Mouse (Mus musculus) brain, embryonic 14.5 days (tissue): Measurements from ENCODE around the gene Nod1. TPM values are rescaled to one million over a fixed set of nuclear protein-coding genes. Genes with fewer than 3 reads are reported as not detected.
A peak's percentile ranks its signal among the peaks of the same experiment; 100 is the strongest.

Experiments
- DNase-seq: peaks from one replicate; pipeline ENCODE4 v3.0.0-alpha.2; 2011; ENCODE audit warnings: low read depth
- CTCF ChIP-seq: fragments of 200-500 bp; IDR thresholded peaks from 2 replicates; pipeline ENCODE4 v1.5.1; 2012; ENCODE audit warnings: inconsistent platforms, mild to moderate bottlenecking, moderate library complexity, borderline replicate concordance; ENCODE audit not compliant: insufficient read depth, insufficient read length; ENCODE audit errors: extremely low read depth
- POLR2A ChIP-seq: fragments of 200-500 bp; IDR thresholded peaks from 2 replicates; pipeline ENCODE4 v1.6.1; 2012; ENCODE audit warnings: mild to moderate bottlenecking, inconsistent platforms, borderline replicate concordance; ENCODE audit not compliant: poor library complexity, insufficient read depth, insufficient read length, severe bottlenecking; ENCODE audit errors: extremely low read depth
- polyA plus RNA-seq: library from polyadenylated mRNA; depleted of rRNA; stranded (reverse); fragments of >200 nt; gene quantifications from 2 replicates; pipeline ENCODE4 v1.2.3, GENCODE M21; 2012

Nod1 gene
- polyA plus RNA-seq, 1 experiment = 3.9 TPM

DNA sequence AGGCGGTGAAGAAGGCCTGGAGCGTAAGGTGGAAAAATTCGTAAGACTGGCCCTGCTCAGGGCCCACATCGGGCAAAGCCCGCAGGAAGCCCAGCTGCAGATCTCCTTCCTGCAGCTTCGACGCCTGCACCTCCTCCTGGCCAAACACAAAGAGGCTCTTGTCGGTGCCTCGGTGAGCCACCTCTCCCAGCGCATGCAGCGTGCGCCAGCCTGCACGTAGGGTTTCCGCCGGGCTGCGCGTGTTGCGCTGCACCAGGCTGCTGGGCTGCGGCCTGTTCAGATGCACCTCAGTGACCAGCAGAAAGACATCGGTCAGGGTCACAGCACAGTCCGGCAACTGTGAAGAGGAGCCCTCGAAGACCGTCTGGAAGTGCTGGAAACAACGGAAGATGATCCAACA, 28.7 kb downstream of the Nod1 start:
- peak; percentile 11 for DNase-seq
- TF ChIP-seq POLR2A (no peak), CTCF (no peak)

DNA sequence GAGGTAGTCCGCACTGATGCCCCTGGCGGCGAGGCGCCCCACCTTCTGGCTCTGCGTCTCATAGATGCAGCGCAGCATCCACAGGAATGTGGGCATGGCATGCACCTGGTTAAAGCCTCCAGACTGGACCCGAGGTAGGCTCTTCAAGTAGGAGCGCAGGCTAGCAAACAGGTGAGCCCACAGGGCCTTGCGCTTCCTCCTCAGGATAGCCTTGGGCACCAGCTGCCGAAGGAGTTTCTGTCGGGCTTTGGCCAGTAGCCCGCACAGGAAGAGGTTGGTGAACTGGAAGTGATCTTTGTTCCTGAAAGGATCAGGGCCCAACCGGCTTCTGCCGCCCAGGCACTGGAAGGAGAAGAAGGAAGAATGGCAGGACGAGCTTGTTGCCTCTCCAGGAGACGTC, 29.1 kb downstream of the Nod1 start:
- no peak for TF ChIP-seq POLR2A
- TF ChIP-seq CTCF = no peak
- no peak for DNase-seq

DNA sequence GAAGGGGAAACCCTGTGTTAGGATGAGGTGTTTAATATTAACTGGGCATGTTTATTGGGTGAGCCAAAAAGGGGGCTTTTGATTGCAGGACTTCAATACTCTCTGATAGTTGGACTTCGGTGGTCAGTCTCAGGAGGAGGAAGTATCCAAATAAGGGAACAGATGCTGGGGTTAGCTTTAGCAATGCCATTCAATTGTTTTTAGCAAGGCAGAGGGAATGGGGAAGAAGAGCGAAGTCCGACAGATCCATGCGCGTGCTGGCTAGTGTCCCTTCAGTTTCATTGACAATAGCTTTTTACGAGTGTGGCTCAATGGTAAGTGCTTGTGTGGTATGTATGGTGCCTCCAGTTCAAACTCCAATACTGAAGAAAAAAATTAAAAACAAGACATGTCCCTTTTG, 31.3 kb downstream of the Nod1 start:
- no peak for DNase-seq
- no peak for TF ChIP-seq POLR2A
- no peak for TF ChIP-seq CTCF

DNA sequence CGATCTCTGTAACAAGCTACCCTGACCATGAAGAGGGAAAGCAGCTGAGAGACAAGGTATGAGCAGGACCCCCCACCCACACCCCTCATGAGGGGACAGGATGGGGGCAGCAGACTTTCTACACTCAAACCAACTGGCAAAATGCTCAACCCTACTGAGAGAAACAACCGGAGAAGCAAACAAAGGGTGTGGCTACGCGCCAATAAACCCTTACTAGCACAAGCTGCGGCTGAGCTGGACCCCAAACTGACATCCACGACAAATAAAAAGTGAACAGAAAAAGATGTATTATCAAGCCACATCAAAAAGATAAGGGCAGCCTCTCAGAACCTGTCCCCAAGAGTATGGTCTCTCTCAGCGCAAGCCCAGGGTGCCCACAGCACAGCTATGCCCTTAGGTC, 32.3 kb downstream of the Nod1 start:
- TF ChIP-seq CTCF = no peak
- TF ChIP-seq POLR2A = no peak

DNA sequence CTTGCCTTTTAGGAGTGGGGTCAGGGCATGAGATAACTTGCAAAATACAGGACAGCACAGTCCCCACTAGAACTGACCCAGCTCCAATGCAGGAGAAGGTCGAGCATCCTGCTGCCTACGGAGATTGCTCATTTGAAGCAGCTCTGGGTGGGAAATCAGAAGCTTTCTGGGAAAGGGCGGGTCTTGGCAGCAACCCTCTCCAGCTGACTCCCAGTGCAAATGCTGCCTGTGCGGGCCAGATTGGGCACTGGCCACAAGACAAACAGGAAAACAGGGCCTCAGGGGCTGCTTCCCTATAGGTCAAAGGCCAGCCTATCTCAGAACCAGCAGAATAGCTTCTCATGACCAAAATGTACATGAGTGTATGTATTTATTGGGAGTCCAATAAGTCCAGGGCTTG, 32.8 kb downstream of the Nod1 start:
- DNase-seq = peak; percentile 21
- TF ChIP-seq POLR2A (no peak), CTCF (no peak)

More for the DNA sequence above, 32.3 kb downstream of the Nod1 start:
- peak; percentile 41 for DNase-seq

DNA sequence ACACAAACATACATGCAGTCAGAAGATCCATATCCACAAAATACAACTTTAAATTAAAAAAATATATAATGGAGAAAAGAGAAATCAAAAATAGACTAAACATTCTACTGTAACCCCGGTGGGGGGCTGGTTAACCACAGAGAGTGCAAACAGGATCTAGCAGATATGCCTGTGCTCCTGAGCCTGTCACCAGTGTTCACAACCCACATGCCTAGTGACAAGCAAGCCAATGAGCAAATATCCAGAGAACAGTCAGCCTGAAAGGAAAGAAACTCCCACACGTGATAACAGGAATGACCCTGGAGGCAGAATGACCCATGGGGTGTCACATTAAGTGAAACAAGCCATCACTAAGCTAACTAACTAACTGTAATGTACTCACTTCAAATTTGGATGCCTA, 35.9 kb downstream of the Nod1 start:
- DNase-seq = no peak
- TF ChIP-seq POLR2A (no peak), CTCF (no peak)

DNA sequence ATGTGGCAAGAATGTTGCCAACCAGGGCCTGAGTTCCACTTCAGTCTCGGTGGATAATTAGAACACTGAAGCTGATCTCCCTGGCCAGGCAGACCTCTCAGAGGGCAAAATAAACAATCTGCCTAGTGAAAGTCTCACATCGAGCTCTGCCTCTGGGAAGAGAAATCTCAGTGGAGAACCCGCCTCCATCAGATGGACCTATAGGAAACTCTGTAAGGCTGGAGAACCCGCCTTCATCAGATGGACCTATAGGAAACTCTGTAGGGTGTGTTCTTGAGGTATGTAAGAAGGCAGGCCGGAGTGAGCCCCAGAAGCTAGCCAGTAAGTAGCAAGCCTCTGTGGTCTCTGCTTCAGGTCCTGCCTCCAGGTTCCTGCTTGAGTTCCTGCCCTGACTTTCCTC, 37.5 kb downstream of the Nod1 start:
- DNase-seq = no peak
- TF ChIP-seq POLR2A (no peak), CTCF (no peak)

DNA sequence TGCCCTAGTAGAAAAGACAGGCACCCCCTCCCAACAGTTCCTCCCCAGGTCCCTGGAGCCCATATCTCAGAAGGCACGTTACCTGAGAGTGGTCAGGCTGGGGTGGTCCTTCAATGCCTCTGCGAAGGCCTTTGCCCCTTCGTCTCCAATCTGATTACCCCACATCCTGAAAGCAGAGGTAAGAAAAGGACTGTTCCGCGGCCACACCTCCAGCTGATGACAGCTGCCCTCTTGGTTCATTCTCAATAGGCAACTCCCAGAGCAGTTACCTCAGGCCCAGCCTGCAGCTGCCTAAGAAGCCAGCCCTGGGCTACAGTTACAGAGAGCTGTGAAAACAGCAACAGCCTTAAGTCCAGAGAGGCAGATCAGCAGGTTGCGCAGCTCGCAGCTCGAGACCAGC, 38.1 kb downstream of the Nod1 start:
- TF ChIP-seq CTCF (no peak), POLR2A (no peak)
- no peak for DNase-seq

DNA sequence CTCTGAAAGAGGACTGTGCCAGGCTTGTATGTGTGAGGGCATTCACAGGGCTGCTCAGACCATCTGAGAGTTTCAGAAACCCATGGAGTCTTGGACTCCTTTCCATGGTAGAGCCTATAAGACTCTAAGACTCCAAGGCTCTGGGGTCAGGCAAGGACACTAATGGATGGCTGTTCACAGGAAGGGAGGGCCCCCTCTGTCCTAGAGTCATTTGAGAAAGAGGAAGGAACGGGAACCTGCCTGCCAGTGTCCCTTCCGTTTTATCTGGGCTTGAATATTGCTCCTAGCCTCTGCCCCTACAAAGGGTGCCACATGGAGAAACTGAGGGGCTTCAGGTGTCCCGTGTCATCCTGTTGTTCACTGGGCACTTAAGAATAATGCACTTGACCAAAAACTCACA, 38.5 kb downstream of the Nod1 start:
- TF ChIP-seq CTCF (no peak), POLR2A (no peak)
- no peak for DNase-seq

DNA sequence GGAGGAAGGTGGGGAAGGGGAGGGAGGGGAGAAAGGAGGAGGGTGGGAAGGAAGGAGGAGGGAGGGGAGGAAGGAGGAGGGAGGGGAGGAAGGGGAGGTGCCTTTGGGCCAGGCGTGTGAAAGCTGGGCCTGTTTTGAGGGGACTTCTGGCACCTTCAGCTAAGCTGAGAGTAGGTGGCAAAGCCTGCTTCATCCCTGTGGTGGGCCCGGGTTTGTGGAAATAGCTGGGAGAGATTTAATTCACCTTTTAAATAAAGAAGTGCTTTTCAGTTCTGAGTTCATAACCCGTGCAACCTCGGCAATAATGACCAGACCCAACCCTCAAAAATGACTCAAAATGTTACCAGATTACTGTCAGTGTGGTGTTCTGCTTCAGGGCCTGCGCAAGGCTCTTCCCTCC, 39.2 kb downstream of the Nod1 start:
- DNase-seq = no peak
- TF ChIP-seq POLR2A (no peak), CTCF (no peak)

DNA sequence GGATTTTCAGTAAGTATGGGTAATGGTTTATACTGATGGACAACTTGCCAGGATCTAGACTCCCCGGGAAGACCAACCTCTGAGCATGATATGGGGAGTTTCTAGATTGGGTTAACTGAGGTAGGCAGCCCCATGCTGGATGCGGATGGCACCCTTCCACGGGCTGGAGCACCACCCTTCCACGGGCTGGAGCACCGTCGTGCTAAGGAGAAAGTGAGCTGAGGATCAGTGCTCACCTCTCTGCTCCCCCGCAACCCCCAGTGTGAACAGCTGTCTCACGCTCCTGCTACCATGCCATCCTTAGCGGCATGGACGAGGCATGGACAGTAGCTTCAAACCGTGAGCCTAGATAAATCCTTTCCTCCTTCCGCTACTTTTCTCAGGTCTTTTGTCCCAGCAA, 39.9 kb downstream of the Nod1 start:
- DNase-seq = no peak
- TF ChIP-seq POLR2A (no peak), CTCF (no peak)

DNA sequence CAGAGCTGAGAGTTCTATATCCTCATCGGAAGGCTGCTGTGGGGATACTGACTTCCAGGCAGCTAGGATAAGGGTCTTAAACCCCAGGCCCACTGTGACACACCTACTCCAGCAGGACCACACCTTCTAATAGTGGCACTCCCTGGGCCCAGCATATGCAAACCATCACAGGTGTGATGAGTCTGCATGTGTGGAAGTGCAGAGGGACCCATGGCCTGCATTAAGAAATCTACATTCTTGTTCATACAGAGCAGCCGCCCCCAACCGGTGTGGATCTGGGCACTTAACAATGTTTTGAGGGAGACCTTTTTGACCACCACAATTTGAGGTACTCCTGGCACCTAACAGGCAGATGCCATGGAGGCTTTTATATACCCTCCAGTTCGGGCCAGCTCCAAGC, 40.8 kb downstream of the Nod1 start:
- TF ChIP-seq POLR2A (no peak), CTCF (no peak)
- no peak for DNase-seq

DNA sequence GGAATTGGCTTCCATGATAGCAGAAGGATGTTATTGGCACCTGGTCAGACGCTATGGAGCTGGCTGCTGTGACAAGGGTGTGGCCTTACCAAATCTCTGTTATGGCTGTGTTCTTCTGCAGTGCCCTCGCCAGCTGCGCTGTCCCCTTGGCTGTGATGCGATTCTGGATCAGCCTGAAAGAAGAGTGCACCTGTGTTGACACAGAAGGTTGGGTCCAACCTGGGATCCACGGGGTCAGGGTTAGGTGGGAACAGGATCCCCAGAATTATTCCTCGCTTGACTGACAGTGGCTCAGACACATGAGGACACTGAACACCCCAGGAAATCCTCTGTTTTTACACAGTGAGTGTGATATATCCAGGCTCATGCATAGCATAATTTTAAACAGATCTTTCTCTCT, 44.5 kb downstream of the Nod1 start:
- no peak for DNase-seq
- TF ChIP-seq POLR2A (no peak), CTCF (no peak)
